Mouse (Mus musculus) spleen, adult 2 months (tissue): ENCODE measurements at regions not wholly inside any gene's neighbourhood (a gene's known extent, or its start where the extent isn't known, plus 50 kb on each side); places are given as distances from the start of the nearest gene placed in this dataset.

Experiments used
- DNase-seq, 2 experiments: peaks; one replicate each; pipeline versions ENCODE4 v3.0.0 to v3.0.0-alpha.2; 2012 to 2021; ENCODE audit warnings: low spot score in 2 of 2, low read depth in 1 of 2
- H3K27ac ChIP-seq: fragments of 200-500 bp; 2 replicates; pipeline ENCODE4 v1.5.1; 2012; ENCODE audit warnings: low read length, inconsistent platforms; ENCODE audit not compliant: insufficient read depth
- H3K27me3 ChIP-seq: fragments of 200-500 bp; 2 replicates; pipeline ENCODE4 v1.6.1; 2012; ENCODE audit warnings: mild to moderate bottlenecking, moderate library complexity, low read length, inconsistent platforms; ENCODE audit not compliant: control insufficient read depth, insufficient read depth
- H3K36me3 ChIP-seq: fragments of 200-500 bp; 2 replicates; pipeline ENCODE4 v1.6.1; 2012; ENCODE audit warnings: mild to moderate bottlenecking, low read length, inconsistent platforms; ENCODE audit not compliant: control insufficient read depth, insufficient read depth
- H3K4me1 ChIP-seq: fragments of 200-500 bp; 2 replicates; pipeline ENCODE4 v1.6.1; 2011; ENCODE audit warnings: inconsistent platforms; ENCODE audit not compliant: control insufficient read depth, insufficient read depth, insufficient read length
- H3K4me3 ChIP-seq: fragments of 200-500 bp; 2 replicates; pipeline ENCODE4 v1.5.1; 2011; ENCODE audit warnings: mild to moderate bottlenecking, inconsistent platforms; ENCODE audit not compliant: insufficient read depth, insufficient read length; ENCODE audit errors: extremely low read depth
- CTCF ChIP-seq: fragments of 200-500 bp; IDR thresholded peaks from 2 replicates; pipeline ENCODE4 v1.5.1; 2011; ENCODE audit warnings: mild to moderate bottlenecking, inconsistent platforms; ENCODE audit not compliant: insufficient read depth, insufficient read length, insufficient replicate concordance; ENCODE audit errors: extremely low read depth
- POLR2A ChIP-seq: fragments of 200-500 bp; IDR thresholded peaks from 2 replicates; pipeline ENCODE4 v1.6.1; 2011; ENCODE audit warnings: low read depth, low read length, inconsistent platforms
- WGBS: fragments of 180-500 bp; shearing (Covaris S2); methylation state at CpG from one replicate; pipeline ENCODE4 v1.1.7; 2018; 5-methylcytosine and 5-hydroxymethylcytosine counted together

DNA sequence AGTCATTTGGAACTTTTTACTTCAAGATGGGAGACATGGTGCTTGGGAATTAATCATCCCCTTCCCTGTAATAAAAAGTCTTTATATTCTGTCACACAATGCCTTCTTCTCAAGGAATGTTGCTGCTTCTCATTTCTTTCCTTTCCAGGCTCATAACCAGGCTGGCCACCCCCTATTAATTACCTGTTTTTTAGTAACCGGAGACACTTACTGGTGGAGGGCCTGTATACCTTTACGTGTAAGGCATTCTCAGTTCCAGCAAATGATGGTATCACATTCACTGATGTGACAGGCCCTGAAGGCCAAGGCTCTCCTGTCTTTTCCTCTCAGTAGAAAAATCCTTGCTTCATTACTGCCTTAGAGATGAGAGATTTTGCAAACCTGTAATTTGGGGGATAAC, 203.3 kb upstream of the Egflam start:
- no peak for DNase-seq
- H3K4me3 ChIP-seq: no peak overlapping the region
- H3K27ac ChIP-seq: no peak overlapping the region
- TF ChIP-seq POLR2A: no peak
- no peak for TF ChIP-seq CTCF
- WGBS: 93% methylated on average over 2 of the region's 2 CpGs
- no peaks in the 10 kb centered on the region for H3K36me3 ChIP-seq
- H3K27me3 ChIP-seq: no peaks in the 10 kb centered on the region
- no peaks in the 10 kb centered on the region for H3K4me1 ChIP-seq

- H3K27ac ChIP-seq: no peak overlapping the region
- H3K4me1 ChIP-seq: no peaks in the 10 kb centered on the region
- no peaks in the 10 kb centered on the region for H3K36me3 ChIP-seq
- DNase-seq: no peak
- TF ChIP-seq POLR2A (no peak), CTCF (no peak)
- no peak overlapping the region for H3K4me3 ChIP-seq
- H3K27me3 ChIP-seq: no peaks in the 10 kb centered on the region
- 96% methylated on average over 3 of the region's 3 CpGs for WGBS
Measured at GRCm38 (mm10) chr15:7604847-7605246, 205.8 kb upstream of the Gdnf start.

GRCm38 (mm10) chr15:7617954-7618353, 192.7 kb upstream of the Gdnf start:
- H3K36me3 ChIP-seq: no peaks in the 10 kb centered on the region
- no peaks in the 10 kb centered on the region for H3K27me3 ChIP-seq
- H3K4me3 ChIP-seq: no peak overlapping the region
- no peak for DNase-seq
- 53% methylated on average over 2 of the region's 2 CpGs for WGBS
- TF ChIP-seq POLR2A (no peak), CTCF (no peak)
- H3K27ac ChIP-seq: no peak overlapping the region
- no peaks in the 10 kb centered on the region for H3K4me1 ChIP-seq

GRCm38 (mm10) chr15:7623026-7623425, 187.6 kb upstream of the Gdnf start:
- no peak for DNase-seq
- H3K4me3 ChIP-seq: no peak overlapping the region
- no peaks in the 10 kb centered on the region for H3K27me3 ChIP-seq
- no peak for TF ChIP-seq CTCF
- no peak for TF ChIP-seq POLR2A
- H3K36me3 ChIP-seq: no peaks in the 10 kb centered on the region
- whole genome bisulfite sequencing: 88% methylated on average over 2 of the region's 2 CpGs
- H3K4me1 ChIP-seq: no peaks in the 10 kb centered on the region
- H3K27ac ChIP-seq: no peak overlapping the region

DNA sequence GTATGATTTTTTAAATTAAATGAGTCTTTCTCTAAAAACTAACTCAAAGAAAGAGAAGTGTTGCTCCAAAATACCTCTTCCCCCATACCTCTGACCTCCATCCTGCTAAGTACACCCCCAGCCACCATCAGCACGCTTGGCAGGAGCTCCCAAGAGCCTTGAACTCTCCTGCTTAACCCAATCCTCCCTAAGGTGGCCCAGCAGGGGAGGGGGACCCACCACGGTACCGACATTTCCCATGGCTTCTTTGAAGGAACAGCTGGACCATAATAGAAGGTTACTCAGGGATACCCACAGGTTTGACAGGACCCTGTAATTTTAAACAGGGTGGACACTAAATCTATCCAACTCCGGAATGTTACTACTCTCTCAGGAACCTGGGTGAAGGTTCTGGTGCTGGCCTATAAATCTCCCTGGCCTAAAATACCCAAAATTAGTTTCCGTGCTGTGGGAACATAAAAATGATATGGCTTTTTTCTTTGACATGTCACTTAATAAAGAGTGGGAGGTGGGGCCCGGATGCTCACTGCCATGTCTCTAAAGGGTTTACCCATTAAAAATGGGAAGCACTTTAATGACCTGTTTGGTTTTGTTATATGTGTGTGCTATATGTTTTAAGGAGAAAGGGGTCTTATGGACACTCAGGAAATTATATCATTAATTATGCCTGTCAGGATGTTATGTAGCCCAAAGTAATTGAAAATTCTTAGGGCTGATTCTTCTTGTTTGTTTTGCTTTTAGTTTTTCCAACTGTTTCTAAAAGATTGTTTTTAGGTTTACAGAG, 185.8 kb upstream of the Gdnf start:
- H3K4me3 ChIP-seq: no peak overlapping the region
- no peak for DNase-seq
- no peaks in the 10 kb centered on the region for H3K27me3 ChIP-seq
- WGBS: 70% methylated on average over 6 of the region's 6 CpGs
- H3K4me1 ChIP-seq: no peaks in the 10 kb centered on the region
- no peaks in the 10 kb centered on the region for H3K36me3 ChIP-seq
- H3K27ac ChIP-seq: no peak overlapping the region
- TF ChIP-seq CTCF: no peak
- no peak for TF ChIP-seq POLR2A

DNA sequence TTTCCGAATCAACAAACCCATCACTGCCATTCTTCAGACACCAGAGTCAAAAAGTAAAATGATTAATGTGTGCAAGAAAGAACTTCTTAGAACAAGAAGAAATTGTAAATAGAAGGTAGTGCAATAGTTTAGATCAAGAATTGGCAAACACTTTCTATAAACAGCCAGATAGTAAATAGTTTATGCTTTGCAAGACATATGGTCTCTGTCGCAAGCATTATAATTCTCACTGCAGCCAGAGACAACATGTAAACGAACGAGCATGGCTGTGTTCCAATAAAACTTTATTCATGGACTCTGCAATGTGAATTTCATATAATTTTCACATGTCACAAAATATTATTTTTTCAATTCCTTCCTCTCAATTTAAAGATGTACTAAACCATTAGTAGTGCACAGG, 180.8 kb upstream of the Gdnf start:
- no peak for DNase-seq
- H3K27me3 ChIP-seq: no peaks in the 10 kb centered on the region
- no peaks in the 10 kb centered on the region for H3K4me1 ChIP-seq
- H3K4me3 ChIP-seq: no peak overlapping the region
- 89% methylated on average over 4 of the region's 4 CpGs for WGBS
- H3K27ac ChIP-seq: no peak overlapping the region
- no peak for TF ChIP-seq POLR2A
- no peak for TF ChIP-seq CTCF
- no peaks in the 10 kb centered on the region for H3K36me3 ChIP-seq

DNA sequence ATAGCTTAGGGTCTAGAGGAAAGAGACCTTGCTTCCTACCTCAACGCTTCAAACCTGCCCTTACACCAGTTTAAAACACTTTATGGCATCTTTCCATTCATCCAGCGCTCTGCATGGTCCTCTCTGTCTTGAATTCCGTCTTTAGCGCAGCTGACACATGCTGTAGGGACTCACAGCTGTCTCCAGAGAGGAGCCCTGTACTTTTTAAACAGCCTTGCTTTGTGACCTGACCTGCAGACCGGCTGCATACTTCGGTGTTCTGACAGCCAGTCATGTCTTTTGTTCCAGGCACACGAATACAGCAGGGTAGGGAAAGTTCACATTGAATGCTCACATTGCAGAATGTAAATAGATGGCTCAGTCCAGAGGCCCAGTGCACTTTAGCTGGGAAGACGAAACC, 175.4 kb upstream of the Gdnf start:
- no peak overlapping the region for H3K4me3 ChIP-seq
- H3K36me3 ChIP-seq: no peaks in the 10 kb centered on the region
- TF ChIP-seq CTCF: no peak
- no peak for TF ChIP-seq POLR2A
- H3K27ac ChIP-seq: no peak overlapping the region
- WGBS: 81% methylated on average over 8 of the region's 8 CpGs
- H3K4me1 ChIP-seq: no peaks in the 10 kb centered on the region
- no peak for DNase-seq
- no peaks in the 10 kb centered on the region for H3K27me3 ChIP-seq
